Mouse (Mus musculus): ENCODE results near the gene Ldlrap1.

DNA sequence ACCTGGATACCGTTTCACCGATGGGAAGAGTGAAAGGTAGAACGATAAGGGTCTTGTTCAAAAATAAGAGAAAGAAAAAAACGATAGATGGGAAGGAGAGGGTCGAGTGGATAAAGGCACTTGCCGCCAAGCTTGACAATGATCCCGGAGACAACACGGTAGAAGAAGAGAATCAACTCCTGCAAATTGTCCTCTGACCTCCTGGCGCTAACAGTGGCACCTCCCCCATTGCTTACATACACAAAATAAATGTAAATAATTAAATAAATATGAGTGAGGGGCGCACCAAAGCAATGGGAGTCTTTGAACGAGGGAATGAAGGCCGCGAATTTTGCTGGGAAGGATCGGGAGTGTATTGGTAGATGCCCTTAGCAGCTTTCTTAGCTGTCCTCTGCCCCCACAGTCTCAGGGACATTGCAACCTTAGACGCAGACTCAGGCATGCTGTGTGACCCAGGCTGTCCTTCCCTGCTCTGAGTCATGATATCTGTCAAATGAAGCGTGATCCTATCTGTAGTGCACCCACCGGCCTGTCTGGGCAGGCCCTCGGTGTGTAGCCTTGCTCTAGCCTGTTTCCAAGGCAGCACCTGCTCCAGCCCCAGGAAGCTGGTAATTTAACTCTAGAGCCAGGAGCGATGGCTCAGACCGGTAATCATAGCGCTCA, 533 bp upstream of the Ldlrap1 start:
- TF ChIP-seq CTCF (IDR thresholded peaks at IDR 0.05; ENCODE audit: control insufficient read depth, insufficient read depth, insufficient replicate concordance, low read depth, low read length) (no peak), POLR2A (IDR thresholded peaks at IDR 0.05; ENCODE audit: control insufficient read depth, low read depth, low read length) (no peak)

Measured in testis, adult 2 months (tissue).